Mouse (Mus musculus) megakaryocyte progenitor cell, adult 5-6 weeks (primary cell): ENCODE results near the gene Irs2. TPM values are rescaled to one million over a fixed set of nuclear protein-coding genes. Genes with fewer than 3 reads are reported as not detected.

Experiments
- ATAC-seq: replicated peaks from 2 replicates; pipeline ENCODE4 v1.8.0; 2016; ENCODE audit warnings: mild to moderate bottlenecking, moderate TSS enrichment, inconsistent platforms; ENCODE audit not compliant: poor library complexity
- total RNA-seq, 2 experiments: library from RNA; stranded (forward) in 1 of 2; stranded (reverse) in 1 of 2; fragments of 157-497, 149-512 nt in 1 of 2; fragments of 200-1000 nt in 1 of 2; gene quantifications; 2 replicates each; pipeline versions ENCODE4 v1.2.3 to v1.2.4; 2015 to 2017

The Irs2 gene
- total RNA-seq, 2 experiments from 2014 or later = 4.6 to 4.9 TPM

DNA sequence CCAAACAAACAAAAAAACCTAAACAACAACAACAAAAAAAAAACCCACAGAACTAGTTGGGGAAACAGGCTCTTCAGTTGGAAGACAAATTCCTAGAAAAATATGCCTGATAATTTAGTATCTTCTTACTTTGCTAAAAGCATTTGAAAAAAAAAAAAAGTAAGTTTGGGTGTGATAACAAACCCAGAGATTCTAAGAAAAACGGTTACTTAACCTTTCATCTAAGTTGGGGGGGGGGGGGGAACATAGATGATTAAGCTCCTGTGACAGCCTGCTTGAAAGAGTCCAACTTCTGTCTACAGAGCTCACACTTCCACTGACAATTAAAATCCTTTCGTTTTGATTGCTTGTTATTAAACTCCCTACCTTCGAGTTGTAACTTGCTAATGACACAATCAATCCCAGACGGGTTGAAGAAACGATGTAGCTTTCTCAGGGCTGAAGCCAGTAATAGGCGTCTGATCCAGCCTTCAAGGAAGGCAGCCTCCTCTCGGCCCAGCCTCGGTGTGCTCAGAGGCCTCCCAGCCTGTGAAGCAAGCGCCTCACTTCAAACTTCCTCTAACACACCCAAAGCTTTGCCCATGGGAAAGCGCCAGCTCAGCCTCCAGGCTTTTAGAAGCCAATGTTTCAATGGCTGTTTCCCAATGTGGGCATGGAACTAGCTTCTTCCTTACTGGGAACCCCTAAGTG, 17.7 kb downstream of the Irs2 start:
- peak; percentile 47 for ATAC-seq

DNA sequence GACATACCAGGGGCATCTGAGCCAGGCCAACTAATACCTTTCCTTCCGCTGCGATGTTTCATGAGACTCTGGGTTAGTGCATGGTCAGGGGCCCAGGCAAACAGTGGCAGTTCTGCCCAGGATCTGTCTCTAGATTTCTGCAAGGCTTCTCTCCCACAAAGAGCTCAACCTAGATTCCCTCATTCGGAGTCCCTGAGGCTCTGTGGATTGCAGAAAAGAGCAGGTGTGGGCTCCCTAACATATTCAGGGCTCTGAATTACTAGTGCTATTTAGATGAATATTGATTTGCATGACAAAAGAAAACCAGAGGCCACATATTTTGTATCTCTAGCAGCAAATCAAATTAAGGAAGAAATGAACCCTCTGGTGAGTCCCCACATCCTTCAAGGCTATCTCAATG, 18.3 kb downstream of the Irs2 start:
- ATAC-seq = no peak

DNA sequence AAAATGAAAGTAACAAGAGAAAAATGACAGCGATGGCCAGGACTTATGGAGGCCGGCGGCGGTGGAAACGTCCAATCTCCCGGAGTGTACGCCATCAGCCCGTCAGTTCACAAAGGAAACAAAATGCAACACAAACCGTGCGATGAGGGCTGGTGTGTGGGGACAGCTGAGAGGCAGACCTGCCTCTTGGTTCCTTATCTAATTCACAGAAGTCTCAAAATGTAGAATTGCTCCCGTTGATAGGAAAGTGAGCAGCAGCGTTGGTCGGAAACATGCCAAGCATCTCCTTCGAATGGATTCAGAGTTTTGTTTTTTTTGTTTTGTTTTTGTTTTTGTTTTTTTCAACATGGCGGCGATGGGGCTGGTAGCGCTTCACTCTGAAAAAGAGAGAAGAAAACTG, 21.6 kb downstream of the Irs2 start:
- ATAC-seq = peak; percentile 59

DNA sequence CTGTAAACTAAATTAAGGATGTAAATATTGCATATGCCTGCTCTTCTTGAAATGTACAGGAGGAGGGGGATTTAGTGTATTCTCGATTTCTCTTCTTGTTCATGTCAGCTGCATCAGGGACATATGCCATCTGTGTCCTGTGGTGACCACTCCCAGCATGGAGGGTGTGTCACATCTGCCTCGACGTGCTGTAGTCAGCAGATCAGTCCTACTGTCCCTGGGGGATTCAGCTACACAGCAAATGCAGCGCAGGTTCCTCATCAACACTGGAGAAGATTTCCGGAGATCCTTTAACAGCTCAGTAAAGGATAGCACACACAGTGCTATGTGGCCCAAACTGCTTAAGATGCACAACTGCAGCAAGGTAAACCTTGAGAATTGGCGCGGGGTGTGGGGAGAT, 23.2 kb downstream of the Irs2 start:
- no peak for ATAC-seq

DNA sequence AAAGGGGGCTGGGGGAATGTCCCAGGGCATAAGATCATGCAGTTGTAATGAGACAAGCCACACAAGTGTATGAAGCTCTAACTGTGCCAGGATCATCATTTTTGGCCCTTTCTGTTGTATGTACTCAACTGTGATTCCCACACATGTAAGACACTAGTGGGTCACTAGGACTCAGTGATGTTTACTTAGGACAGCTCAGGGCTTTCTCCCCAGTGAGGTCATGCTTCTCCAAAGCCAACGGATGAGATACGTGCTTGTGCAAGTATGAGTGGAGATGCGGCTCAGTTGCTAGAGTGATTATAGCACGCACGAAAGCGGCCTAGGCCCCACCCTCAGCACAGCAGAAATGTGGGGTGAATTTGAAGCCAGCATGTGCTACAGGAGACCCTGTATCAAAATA, 27.4 kb downstream of the Irs2 start:
- no peak for ATAC-seq

DNA sequence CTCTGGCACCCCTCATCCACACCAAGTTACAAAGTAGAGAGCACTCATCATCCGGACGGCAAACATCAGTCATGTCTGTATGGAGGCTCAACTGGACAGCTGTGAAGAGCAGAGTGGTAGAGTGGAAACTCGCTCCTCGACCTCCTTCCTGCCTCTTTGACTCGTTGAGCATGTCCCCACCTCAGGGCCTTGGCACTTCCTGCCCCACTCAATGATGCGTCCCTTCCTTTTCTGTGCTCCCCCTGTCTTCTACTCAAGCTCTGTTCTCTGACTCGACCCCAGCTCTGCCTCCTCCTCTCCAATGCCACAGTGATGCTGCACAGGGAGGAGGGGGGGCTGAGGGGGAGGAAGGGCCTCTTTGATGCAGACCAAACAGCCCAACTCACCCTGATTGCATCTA, 28.3 kb downstream of the Irs2 start:
- 0 out of 2 replicates have a peak, but pooled peaks have one; percentile 30 for ATAC-seq

DNA sequence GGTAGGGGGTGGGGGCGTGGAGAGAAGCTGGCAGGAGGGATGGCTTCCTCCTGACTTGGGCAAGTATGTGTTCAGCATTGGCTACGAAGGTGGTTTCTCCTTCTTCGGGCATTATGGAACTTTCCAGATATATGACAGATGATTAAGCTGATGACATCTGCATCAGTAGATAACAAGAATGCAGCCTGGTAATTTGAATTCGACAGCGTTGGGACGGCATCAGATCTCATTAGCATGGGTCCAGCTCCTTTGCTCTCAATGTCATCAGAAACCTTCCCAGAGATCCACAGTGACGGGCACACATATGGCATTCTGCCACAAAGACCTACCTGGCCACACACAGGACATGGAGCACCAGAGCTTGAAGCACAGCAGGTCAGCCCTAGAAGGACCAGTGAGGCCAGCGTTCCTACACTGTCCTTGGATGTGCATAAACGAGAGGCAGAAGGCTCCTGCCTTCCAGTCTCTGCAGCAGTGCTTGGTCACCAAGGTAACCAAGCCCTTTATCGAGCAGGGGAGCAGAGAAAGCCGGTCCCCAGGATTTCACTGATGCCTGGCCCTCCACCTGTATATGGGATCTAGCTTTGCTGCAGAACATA, 29.0 kb downstream of the Irs2 start:
- no peak for ATAC-seq

DNA sequence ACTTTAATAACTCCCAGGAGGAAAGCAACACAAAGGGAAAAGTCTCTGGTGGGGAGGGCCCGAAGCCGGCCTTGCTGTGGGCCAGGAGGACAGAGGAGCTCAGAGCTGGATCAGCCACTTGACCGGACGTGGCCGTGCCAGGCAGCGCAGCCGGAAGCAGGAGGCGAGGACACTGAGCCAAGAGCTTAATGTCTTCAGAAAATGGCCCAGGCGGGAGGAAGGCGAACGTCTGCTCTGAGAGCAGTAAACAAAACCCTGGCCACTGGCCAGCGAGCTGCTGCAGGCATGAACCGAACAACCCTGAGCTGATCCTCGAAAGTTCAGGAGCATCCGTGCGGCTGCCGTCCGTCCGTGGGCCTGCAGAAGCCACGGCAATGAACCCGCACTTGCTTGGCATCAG, 29.9 kb downstream of the Irs2 start:
- ATAC-seq = no peak

DNA sequence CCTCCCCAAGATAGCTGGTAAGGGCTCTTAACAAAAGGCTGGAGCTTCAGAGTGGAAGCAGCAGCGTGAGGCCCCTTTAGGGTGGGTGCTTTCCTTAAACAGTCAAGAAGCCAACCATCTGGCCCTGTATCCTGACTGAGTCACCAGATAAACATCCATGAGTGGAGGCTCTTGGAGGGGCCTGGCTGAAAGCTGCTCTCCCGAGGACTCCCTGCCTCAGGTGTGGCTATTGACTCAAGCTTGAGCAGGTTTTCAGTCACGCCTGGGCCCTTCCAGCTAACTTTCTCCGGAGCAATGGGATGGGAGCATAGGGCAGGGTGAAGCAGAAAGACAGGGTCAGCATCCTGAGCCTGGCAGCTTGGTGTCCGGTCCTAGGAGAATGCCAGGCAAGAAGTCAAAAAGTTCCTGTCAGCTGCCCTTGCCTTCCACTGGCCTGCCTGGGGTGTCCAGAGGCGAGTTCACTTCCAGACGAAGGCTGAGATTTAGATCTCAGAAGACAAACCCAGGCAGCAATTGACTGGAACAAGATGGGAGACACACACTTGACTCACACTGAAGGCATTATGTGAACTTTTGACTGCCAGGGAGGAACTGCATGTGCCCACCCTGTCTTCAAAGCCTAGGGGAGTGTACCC, 30.4 kb downstream of the Irs2 start:
- ATAC-seq = peak; percentile 32; the same call in 1 of the 2 replicates

DNA sequence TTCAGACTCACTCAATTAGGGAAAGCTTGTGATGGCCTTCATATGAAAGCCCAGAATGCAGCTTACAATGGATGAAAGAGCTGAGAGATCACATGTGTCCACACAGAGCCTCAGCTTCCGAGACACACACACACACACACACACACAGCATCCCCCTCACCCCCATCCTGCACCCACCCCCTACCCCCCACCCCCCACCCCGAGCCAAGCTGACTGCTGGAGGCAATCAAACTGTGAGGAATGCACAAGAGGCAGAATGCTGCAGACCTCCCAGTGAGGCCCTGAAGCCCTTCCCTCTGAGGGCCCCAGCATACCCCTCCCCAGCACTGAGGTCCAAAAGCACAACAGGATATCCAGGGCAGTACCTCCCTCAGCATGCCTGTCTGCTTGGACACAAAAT, 33.6 kb downstream of the Irs2 start:
- no peak for ATAC-seq

DNA sequence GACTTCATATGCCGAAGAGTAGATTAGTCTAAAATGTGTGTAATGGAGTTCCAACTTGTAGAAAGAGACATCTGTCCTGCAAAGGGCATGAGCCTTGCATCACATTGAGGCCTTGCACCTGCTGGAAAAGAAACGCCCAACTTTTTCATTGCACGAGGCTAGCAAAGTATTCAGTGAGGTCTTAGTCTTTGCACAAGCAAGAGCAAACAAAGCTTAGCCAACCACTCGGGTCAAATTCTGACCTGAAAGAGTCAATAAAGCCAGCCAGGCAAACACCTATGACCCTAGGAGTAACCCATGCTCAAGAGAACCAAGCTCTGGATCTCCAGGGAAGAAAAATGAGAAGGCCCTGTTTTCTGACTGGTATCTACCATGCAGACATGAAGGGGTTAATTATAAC, 34.1 kb downstream of the Irs2 start:
- no peak for ATAC-seq

DNA sequence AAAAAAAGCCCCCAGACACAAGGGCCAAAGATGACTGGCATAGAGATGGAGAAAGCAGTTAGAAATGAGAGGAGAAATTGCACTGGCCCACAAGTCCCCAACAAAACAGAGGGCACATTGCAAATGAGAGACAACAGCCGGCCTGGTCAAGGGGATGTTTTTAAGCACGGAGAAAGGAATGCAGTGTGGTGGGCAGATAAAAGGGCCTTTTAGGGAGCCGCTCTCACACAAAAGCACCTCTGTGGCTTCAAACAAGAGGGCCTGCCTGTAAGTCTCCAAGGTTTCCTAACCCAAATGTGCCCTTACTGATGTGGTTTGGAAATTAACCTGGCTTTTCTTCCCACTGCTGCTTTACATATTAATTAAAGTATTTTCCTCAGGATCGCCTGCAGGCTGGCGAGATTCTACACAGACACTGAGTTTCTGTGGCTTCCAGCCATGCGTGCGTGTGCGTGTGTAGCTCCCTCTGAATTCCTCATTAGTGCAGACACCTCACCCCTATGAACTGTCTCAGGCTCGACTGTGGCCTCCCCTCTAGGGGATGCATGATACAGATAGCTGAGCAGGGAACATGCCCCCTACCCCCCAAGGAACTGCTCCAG, 35.3 kb downstream of the Irs2 start:
- ATAC-seq = no peak

DNA sequence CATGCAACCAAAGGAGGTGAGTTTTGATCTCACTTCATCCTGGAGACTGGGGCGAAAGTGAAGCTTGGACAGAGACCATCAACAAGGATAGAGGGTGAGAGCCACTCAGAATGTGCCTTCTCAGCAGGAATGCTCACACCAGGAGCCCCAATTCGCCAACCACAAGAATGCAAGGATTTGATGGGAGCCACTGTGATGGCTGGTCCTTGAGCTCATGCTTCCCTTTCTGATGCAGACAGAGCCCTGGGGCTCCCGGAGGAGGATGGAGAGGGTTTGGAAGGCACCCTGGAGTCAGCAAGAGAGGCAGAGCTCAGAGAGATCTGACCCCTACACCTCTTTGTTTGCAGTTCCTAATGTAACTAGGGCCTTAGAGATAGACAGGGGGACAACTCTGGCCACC, 36.3 kb downstream of the Irs2 start:
- ATAC-seq = no peak

DNA sequence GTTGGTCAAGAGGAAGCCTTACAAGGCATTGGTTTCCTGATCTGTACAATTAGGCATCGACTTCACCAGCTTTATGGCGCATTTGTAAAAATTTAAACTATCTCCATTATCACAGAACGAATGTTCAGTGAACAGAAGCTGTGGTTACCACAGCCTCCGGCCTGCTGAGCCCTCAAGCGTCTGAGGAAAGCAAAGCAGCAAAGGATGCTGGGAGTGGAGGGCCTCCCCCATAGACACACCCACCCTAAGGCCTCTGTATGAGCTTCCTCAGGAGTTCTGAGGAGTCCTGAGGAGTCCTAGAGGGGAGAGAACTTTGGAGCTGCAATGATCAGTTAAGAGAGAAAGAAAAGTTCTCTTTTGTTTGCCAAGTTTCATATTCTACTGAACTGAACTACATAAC, 36.7 kb downstream of the Irs2 start:
- peak; percentile 84 for ATAC-seq

DNA sequence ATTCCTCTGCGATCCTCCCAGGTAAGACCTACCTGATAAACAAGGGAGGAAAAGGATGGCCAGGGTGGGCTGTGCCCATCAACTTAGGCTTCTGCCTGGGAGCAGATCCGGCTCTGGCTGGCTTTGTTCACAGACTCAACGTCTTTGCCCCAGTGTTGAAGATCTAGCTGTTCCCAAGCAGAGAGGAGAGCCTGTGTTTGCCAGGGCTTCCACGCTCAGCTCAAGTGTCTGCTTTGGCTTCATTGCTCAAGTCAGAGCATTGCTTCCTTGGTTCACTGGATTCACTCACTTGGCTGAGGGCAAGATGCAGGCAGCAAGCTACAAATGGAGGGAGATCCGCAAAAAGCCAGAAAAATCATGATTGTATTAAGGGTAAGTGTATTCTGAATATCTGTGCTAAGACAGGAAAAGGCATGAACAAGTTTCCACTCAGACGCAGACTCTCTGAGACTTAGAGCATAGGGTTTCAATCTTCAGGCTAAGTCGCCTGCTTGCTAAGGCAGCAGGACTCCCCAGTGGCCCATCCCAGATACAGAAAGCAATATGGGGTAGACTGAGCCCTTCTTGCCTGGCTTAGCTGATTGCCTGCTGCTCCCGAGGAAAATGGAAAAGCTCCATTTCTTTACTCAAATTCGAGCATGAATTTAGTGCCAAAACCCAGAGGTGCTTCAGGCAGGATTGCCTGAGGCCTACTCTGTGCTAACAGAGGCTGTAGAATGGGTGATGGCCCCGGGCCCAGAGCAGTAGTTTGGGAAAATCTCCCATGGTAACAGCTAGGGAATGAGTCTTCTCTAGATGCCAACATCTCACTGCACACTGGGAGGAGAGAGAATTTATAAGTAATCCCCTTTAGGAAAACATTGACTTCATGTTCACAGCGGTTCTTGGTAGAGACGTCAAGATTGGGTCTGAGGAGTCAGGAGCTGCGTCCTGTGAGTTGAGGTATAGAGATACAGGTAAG, 37.5 kb downstream of the Irs2 start:
- ATAC-seq = no peak

DNA sequence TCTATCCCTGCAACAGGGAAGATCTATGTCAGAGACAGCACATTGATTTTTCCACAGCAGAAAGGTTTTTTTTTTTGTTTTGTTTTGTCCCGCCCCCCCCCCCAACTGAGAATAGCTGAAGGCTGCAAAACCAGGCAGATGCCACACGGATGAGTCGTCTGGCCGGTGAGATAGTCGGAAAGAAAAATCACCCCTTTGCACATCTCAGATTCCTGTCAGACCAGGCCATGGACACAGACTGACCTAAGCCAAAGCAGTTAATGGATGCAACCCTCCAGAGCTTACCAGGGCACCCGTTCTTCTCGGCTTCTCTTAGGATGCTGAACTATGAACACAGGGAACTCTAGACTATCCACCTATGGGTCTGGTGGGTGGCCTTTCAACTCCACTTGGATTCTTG, 39.6 kb downstream of the Irs2 start:
- no peak for ATAC-seq

DNA sequence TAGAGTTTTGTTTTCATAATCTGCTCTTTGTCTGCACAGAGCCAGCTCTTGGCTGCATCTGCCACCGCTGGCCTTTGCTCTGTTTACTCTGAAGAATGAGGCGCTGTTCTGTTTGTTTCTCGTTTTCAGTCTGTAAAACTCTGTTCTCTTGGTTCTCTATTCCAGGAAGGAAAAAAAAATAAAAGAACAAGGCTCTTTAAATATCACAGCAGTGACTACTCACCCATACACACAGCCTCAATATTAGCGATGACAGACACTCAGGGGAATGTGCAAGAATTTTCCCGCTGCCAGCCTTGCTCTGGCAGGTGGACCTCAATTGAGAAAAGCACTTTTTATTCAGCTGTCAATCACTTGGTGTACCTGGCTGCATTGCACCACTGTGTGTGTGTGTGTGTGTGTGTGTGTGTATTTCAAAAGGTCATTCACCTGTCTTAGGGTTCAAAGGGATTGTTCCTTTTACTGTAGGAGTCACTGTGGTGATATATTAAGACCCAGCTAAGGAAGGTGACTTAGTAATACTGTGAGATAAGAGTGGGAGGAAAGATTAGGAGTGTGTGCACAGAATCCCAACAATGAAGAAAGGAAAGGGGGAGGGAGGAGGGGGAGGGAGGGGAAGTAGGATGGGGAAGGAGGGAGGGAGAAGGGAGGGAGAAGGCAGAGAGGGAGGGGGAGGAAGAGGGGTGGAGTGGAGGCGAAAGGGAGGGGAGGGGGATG, 42.7 kb downstream of the Irs2 start:
- ATAC-seq = no peak

DNA sequence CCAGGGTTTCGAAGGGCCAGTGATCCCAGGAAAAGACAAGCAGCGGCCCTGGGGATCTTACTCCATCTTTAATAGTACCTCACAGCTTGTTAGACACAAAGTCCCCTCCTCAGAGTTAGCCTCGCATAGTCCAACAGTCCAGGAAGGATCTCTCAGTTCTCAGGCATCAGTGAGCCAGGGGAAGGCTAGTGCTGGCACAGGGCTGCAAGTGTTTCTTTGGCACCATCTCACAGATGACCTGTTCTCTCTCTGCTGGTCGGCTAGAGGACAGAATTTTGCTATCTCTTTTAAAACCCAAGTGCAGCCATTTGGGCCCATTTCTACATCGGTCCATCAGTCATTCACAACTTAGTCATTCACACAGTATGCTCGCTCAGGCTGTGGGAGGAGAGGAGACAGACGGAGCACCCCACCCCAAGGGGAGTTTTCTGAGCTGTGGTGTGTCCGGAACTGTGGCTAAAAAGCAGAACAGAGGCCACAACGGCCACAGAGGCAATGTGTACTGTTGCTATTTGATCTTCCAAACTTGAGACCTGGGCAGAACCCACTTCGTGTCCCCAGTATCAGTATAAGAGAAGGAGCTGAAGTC, 43.7 kb downstream of the Irs2 start:
- peak; percentile 82 for ATAC-seq

DNA sequence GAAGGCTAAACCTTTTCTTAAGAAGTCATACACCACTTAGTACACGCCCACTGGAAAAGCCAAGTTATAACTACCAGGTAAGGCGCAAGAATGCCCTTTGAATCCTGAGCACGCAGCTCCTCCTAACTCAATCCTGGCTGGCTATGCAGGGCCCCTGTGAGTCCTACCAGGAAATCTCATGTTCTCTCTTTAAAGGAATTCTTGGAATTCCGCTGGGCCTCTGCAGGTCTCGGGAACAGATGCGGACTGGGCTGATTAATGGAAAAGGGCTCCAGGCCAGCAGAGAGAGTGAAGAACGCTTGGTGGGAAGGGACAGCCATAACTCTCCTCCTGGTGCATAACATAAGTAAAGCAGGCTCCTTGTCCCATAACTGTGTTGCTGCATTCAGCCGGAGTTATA, 46.3 kb downstream of the Irs2 start:
- no peak for ATAC-seq

DNA sequence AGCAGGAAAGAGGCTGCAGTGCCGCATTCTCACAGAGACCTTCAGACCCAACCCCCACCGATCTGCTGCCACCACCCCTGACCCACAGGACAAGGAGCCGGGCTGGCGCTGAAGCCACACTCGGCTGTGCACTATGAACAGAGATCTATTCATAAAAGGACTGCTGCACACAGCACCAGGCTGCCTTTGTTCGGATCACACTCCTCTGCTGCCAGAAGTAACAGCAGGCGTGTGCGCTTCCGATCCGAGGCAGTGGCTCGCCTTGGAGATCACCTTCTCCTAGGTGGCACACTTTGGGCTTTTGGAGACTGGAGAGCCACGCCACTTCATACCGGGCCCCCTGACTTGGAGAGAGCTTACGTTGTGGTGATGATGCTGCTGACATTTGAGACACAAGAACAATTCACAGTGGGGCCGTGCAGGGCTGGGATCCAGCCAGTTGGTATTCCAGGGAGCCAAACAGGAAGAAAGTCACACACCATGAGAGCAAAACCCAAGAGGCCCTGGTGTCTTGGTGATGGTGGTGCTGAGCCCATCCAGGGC, 47.9 kb downstream of the Irs2 start:
- ATAC-seq = no peak
